Mouse (Mus musculus): ENCODE results near the gene Fan1.

DNA sequence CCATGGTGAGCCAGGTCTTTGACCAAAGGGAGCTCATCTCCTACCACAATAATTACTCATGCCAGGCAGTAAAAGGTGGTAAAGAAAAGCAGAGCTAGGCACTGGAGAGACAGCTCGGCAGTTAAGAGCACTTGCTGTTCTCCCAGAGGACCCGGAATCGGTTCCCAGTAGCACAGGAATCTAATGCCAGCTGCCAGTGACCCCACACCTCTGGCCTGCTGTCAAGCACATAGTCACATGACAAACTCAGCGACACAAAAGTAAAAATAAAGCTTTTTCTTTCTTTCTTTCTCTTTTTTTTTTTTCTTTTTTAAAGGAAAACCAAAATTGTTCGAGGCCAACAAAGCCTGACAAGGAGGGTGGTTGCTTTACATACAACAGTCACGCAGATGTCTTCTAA, 4.1 kb downstream of the Fan1 start:
- TF ChIP-seq CTCF (IDR thresholded peaks at IDR 0.05; ENCODE audit: insufficient read depth, low read depth, low read length): no peak
- TF ChIP-seq POLR2A (IDR thresholded peaks at IDR 0.05; ENCODE audit: insufficient read depth, low read depth, low read length): no peak
